Mouse (Mus musculus) lung, embryonic 15.5 days (tissue): ENCODE results near the gene Wfdc15b. TPM values are rescaled to one million over a fixed set of nuclear protein-coding genes. Genes with fewer than 3 reads are reported as not detected.

Experiments
- ATAC-seq: fragments of 200-750 bp; cut with Nextera tagmentation; 2 replicates; pipeline ENCODE4 v1.8.0; 2017; ENCODE audit warnings: moderate number of reproducible peaks, borderline replicate concordance; ENCODE audit not compliant: low FRiP score, low TSS enrichment; ENCODE audit errors: extremely low read depth
- H3K27ac ChIP-seq: fragments of 300-500 bp; sonication (generic); 2 replicates; pipeline ENCODE4 v1.5.1; 2015; ENCODE audit warnings: moderate library complexity, mild to moderate bottlenecking, inconsistent platforms
- H3K27me3 ChIP-seq: fragments of 300-500 bp; sonication (generic); 2 replicates; pipeline ENCODE4 v1.6.1; 2015; ENCODE audit warnings: inconsistent platforms
- H3K36me3 ChIP-seq: fragments of 300-500 bp; sonication (generic); 2 replicates; pipeline ENCODE4 v1.6.1; 2015; ENCODE audit warnings: inconsistent platforms
- H3K4me1 ChIP-seq: fragments of 300-500 bp; sonication (generic); 2 replicates; pipeline ENCODE4 v1.6.1; 2015; ENCODE audit warnings: inconsistent platforms
- H3K4me2 ChIP-seq: fragments of 300-500 bp; sonication (generic); 2 replicates; pipeline ENCODE4 v1.6.1; 2015; ENCODE audit warnings: inconsistent platforms, mild to moderate bottlenecking, moderate library complexity
- H3K4me3 ChIP-seq: fragments of 300-500 bp; sonication (generic); 2 replicates; pipeline ENCODE4 v1.5.1; 2015; ENCODE audit warnings: mild to moderate bottlenecking, inconsistent platforms
- H3K9ac ChIP-seq: fragments of 300-500 bp; sonication (generic); 2 replicates; pipeline ENCODE4 v1.6.1; 2015; ENCODE audit warnings: inconsistent platforms
- H3K9me3 ChIP-seq: fragments of 300-500 bp; sonication (generic); 2 replicates; pipeline ENCODE4 v1.6.1; 2016; ENCODE audit warnings: inconsistent platforms
- WGBS: fragments of 180-500 bp; shearing (Covaris S2); methylation state at CpG from one replicate; pipeline ENCODE4 v1.1.7; 2015; 5-methylcytosine and 5-hydroxymethylcytosine counted together
- polyA plus RNA-seq: library from polyadenylated mRNA; unstranded; fragments of >200 nt; fragmentation: Nextera tagmentation; extraction: Ambion mirVana; gene quantifications from 2 replicates; pipeline ENCODE4 v1.2.1, GENCODE M21; 2015

Wfdc15b gene
- polyA plus RNA-seq, 1 experiment from 2014 or later, result 0.45 TPM

DNA sequence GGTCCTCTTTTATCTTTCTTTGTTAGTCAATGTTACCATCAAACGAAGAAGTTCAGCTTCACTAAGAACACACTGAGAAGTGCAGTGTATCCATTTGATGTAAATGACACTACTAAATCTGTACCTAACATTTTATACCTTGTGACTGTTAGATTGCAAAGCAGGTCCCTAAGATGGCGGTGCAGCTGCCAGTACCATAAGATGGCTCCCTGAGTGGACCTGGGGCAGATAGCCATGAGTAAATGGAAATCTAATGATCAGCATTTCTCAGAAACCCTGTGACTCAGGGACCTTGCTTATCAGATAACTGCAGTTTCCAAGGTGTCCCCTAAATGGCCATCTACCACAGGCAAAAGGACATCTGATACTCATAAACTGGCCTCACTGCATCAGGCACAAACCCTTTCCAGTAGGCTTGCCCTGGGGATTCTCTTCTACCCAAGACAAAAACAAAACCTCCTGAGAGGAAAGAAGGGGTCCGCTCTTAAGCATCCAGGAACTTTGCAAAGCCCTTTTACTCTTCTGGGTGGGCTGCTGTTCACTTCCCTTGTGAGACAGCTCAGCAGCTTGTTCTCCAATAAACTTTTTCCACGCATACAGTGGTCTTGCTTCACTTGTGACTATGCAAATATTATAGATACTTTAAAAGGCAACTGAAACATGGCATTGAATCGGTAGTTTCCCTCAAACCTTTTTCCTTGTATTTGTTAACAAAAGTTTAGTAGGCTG lies 25.3 kb downstream of the Wfdc15b start:
- no peaks in the 10 kb centered on the region for H3K36me3 ChIP-seq
- no peak for ATAC-seq
- no peaks in the 10 kb centered on the region for H3K9me3 ChIP-seq
- no peak overlapping the region for H3K4me3 ChIP-seq
- no peak overlapping the region for H3K4me2 ChIP-seq
- H3K27me3 ChIP-seq, result no peaks in the 10 kb centered on the region
- H3K9ac ChIP-seq, result no peak overlapping the region
- H3K27ac ChIP-seq, result no peak overlapping the region
- H3K4me1 ChIP-seq, result no peaks in the 10 kb centered on the region
- WGBS, result 83% methylated on average over 5 of the region's 5 CpGs

DNA sequence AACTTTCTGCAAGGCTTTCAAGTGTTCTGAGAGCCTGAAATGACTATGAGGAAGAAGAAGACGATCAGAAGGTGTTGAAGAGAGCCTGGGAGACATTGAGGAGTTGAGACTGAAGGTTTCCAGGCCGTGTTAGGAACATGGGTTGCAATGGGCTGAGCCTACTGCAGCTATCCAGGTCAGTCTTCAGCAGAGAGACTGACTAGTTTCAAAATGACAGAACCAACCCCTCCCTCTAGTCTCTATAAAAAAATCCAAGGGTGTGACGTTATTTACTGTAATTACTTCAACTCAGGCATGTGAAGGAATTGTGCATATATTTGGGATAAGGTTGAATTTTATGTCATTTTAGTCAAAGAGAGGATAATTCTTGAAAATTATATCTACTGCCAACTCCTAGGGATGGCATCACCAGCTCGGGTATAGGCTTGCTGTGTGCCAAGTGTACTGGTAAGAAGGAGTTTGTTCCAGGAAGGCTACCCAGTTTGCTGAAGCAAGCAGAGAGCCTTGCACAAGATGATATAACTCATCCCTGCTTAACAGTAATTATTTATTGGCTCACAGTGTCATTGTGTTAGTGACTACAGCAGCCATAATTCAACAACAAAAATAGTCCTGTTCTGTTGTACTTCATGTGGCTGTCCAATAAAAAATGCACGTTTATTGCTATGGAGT lies 26.4 kb downstream of the Wfdc15b start:
- H3K27me3 ChIP-seq, result no peaks in the 10 kb centered on the region
- no peaks in the 10 kb centered on the region for H3K36me3 ChIP-seq
- no peaks in the 10 kb centered on the region for H3K9me3 ChIP-seq
- no peak overlapping the region for H3K9ac ChIP-seq
- no peak overlapping the region for H3K4me2 ChIP-seq
- no peak for ATAC-seq
- WGBS, result 66% methylated on average over 5 of the region's 5 CpGs
- no peak overlapping the region for H3K4me3 ChIP-seq
- H3K27ac ChIP-seq, result no peak overlapping the region
- H3K4me1 ChIP-seq, result no peaks in the 10 kb centered on the region

DNA sequence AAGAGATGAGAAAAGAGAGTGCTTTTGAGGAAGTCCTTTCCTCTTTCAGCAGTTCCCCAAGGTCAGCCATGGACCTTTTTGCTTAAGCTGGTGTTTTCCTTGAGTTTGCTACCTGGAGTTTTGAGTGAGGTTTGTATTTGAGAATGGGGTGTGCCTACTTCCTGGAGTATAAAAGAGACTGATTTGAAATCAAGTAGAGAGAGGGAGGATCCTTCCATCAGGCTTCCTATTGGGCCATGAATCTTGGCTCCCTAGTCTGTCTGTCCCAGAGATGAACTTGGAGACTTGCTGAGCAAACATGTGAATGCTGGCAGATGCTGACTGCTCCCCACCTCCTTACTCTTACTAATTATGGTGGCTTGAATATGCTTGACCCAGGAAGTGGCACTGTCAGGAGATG lies 29.2 kb downstream of the Wfdc15b start:
- ATAC-seq, result no peak
- H3K27me3 ChIP-seq, result no peaks in the 10 kb centered on the region
- no peak overlapping the region for H3K9ac ChIP-seq

DNA sequence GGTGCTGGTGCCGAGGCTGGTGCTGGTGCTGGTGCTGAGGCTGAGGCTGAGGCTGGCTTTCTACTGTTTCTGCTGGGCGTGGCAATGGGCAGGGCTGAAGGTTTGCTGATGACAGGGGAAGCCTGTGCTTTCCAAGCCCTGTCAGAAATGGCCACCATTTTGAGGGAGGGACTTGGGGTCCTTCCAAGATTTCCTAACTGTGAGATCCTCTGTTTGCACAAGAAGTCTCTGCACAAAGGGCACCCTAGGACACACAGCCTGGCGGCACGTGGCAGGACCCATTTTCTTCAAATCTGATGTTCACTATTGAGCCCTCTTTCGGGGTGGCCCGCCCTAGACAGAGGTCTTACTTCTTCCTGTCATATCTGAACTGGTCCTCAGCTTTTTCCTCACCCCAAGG lies 30.9 kb downstream of the Wfdc15b start, which contains the start of gene Wfdc12:
Gene Wfdc12 (minus strand): TSS at position 33 of the 400 bp plus-strand sequence.
- no peaks in the 10 kb centered on the region for H3K36me3 ChIP-seq
- WGBS, result 80% methylated on average over 6 of the region's 6 CpGs
- no peak for ATAC-seq

More for the DNA sequence above, 29.2 kb downstream of the Wfdc15b start:
- no peaks in the 10 kb centered on the region for H3K4me1 ChIP-seq
- no peak overlapping the region for H3K4me2 ChIP-seq
- no peak overlapping the region for H3K4me3 ChIP-seq
- no peaks in the 10 kb centered on the region for H3K9me3 ChIP-seq
- H3K36me3 ChIP-seq, result no peaks in the 10 kb centered on the region
- no peak overlapping the region for H3K27ac ChIP-seq

DNA sequence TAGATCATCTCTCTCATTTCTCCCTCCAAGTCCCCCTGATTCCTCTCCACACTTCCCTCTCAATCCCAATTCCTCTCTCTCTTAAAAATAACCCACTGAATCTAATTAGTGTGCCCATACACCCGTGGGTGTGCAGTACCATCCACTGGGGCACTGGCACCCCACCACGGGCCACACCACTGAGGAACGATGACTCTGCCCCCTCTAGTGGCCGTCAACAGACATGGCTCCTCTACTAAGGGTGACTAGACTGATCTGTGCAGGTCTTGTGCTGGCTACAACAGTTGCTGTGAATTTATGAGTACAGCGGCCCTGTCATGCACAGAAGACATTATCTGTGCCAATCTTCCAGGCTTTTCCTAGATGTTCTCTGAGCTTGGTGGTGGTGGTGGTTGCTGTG lies 32.7 kb downstream of the Wfdc15b start:
- Histone ChIP-seq H3K4me1 (no peaks in the 10 kb centered on the region; the same call in 1 of the 2 replicates), H3K36me3 (no peaks in the 10 kb centered on the region), H3K4me2 (no peak overlapping the region), H3K4me3 (no peak overlapping the region), H3K27me3 (no peaks in the 10 kb centered on the region), H3K27ac (no peak overlapping the region), H3K9me3 (no peaks in the 10 kb centered on the region), H3K9ac (no peak overlapping the region)
- 21% methylated on average over 5 of the region's 5 CpGs for WGBS
- ATAC-seq, result no peak

More for the DNA sequence above, 30.9 kb downstream of the Wfdc15b start, which contains the start of gene Wfdc12:
- Histone ChIP-seq H3K27ac (no peak within 1 kb of the TSS), H3K9me3 (no peaks in the 10 kb centered on the region), H3K4me1 (no peaks in the 10 kb centered on the region), H3K4me2 (no peak within 1 kb of the TSS), H3K27me3 (no peaks in the 10 kb centered on the region), H3K4me3 (no peak within 1 kb of the TSS), H3K9ac (no peak within 1 kb of the TSS)

DNA sequence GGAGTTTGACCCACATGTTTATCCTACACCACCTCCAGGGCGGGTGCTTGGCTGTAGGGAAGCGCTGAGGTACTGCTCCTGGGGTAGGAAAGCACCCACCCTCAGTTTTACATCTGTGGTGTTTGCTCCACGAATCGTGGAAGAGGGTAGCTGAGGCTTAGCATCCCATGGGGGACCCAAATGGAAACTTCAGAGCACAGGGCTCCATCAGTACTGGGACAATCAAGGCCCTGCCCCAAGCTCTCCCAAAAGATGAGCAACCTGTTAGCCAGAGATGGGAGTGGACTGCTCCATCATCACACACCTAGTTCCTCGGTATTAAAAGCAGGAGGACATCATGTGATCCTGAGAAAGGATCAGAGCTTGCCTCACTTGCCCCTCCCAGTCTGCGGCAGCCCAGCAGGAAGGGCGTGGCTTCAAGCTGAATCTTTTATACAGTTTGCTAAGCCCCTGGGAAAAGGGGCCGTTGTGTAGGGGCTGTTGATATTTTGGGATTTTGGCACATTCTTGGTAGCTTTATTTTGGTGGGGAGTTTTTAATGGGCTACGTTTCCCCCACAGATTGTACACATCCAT lies 37.2 kb downstream of the Wfdc15b start:
- Histone ChIP-seq H3K36me3 (no peaks in the 10 kb centered on the region), H3K27ac (no peak overlapping the region), H3K4me1 (no peaks in the 10 kb centered on the region; the same call in 1 of the 2 replicates), H3K4me3 (no peak overlapping the region), H3K4me2 (no peak overlapping the region), H3K27me3 (no peaks in the 10 kb centered on the region), H3K9ac (no peak overlapping the region), H3K9me3 (no peaks in the 10 kb centered on the region)
- WGBS, result 37% methylated on average over 9 of the region's 9 CpGs
- peak; percentile 12; the same call in 1 of the 2 replicates for ATAC-seq

DNA sequence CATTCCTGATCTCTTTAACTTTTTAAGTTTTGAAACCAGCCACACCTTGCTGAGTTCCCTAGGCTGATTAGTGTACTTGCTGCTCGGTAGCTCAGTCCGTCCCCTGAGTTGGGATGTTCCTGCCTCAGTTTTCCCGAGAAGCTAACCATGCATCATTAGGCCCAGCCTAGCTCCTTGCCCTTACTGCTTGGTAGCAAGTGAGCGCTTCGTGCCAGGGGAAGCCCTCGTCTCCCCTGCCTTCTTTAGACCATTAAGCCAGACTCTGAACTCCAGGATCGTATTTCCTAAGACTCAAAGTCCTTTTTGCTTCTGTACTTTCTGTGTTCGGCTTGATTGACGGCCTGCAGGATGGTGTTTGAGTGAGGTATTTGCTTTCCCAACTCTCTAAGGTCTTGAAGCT lies 38.1 kb downstream of the Wfdc15b start:
- WGBS, result 54% methylated on average over 9 of the region's 9 CpGs
- no peaks in the 10 kb centered on the region; the same call in 1 of the 2 replicates for H3K4me1 ChIP-seq
- no peak for ATAC-seq

DNA sequence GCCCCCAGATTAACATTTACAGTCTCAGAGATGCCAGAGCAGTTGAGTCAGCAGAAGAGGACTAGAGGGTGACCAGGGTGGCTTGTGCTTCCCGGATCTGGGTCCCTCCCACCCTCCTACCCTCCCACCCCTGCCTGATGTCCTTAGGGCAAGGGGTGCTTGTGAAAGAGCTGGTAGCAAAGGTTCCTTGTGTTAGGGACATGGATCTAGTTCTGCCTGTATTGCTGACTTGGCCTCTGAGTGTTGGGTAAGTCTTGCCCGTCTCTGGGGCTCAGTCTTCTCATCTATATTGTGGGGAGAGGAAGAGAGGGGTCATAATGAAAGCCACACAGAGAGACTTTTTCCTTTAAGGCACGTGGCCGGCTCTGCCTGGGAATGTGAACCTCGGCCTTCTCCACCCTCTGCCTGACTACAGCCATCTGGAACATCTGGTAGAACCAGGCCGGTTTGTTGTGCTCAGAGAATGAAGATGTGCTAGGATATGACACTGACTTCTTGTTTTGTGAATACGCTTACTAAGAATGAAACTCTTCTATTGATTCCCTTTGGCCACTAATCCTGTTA lies 38.7 kb downstream of the Wfdc15b start, which contains the start of gene Wfdc5:
Gene Wfdc5 (minus strand): TSS at position 51 of the 564 bp plus-strand sequence.
- no peaks in the 10 kb centered on the region for H3K9me3 ChIP-seq
- 67% methylated on average over 7 of the region's 7 CpGs for WGBS
- H3K27ac ChIP-seq, result no peak within 1 kb of the TSS; the same call in 1 of the 2 replicates
- no peak within 1 kb of the TSS for H3K4me2 ChIP-seq
- no peak within 1 kb of the TSS for H3K4me3 ChIP-seq
- no peaks in the 10 kb centered on the region; the same call in 1 of the 2 replicates for H3K4me1 ChIP-seq
- no peak for ATAC-seq
- peaks cover 4% of the 10 kb centered on the region; the same call in 1 of the 2 replicates for H3K27me3 ChIP-seq
- H3K9ac ChIP-seq, result no peak within 1 kb of the TSS
- no peaks in the 10 kb centered on the region for H3K36me3 ChIP-seq

More for the DNA sequence above, 38.1 kb downstream of the Wfdc15b start:
- H3K4me2 ChIP-seq, result no peak overlapping the region
- H3K27ac ChIP-seq, result no peak overlapping the region; the same call in 1 of the 2 replicates
- no peak overlapping the region for H3K4me3 ChIP-seq
- no peaks in the 10 kb centered on the region for H3K36me3 ChIP-seq
- H3K9me3 ChIP-seq, result no peaks in the 10 kb centered on the region
- no peak overlapping the region for H3K9ac ChIP-seq
- H3K27me3 ChIP-seq, result no peaks in the 10 kb centered on the region

DNA sequence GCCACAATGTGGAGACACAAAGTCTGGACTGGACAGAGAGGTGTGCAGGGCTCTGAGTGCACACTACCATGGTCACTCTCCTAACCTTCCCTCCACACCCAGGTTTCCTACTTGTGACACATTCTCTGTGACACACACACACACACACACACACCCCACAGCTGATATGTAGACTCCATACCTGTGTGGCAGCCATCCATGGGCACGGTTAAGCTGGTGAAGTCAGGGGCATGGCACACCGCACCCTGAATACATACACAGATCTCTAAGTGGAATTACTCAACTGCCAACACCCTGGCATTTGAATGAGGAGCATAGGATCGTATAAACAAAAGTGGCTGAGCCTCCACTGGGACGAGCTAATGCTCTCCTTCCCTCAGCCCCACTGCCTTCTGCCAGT lies 40.7 kb downstream of the Wfdc15b start:
- WGBS, result 65% methylated on average over 4 of the region's 4 CpGs
- 0 out of 2 replicates have a peak, but pooled peaks have one; percentile 10 for ATAC-seq
- Histone ChIP-seq H3K9ac (no peak overlapping the region), H3K4me3 (no peak overlapping the region), H3K9me3 (no peaks in the 10 kb centered on the region), H3K27ac (no peak overlapping the region), H3K36me3 (no peaks in the 10 kb centered on the region), H3K4me2 (no peak overlapping the region), H3K4me1 (no peaks in the 10 kb centered on the region; the same call in 1 of the 2 replicates), H3K27me3 (peaks cover 5% of the 10 kb centered on the region; the same call in 1 of the 2 replicates)

DNA sequence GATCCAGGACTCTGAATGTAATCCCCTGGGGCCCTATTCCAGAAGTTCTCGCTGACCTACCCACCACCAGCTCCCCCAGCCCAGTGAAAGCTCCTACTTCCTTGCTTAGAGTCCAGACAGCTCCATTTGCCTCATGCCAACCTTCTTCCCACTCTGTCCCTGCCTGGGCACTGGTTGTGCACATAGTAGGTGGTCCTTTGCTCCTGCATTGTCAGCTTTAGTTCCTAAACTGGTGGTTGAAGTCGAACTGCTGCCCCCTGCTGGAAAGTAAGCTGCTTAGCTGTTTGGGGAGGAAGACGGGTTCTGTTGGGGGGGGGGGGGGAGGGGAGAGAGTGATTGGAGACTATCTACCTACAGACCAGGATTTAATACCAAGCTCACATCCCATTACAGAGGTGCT lies 41.3 kb downstream of the Wfdc15b start:
- no peaks in the 10 kb centered on the region for H3K36me3 ChIP-seq
- 47% methylated on average over 3 of the region's 3 CpGs for WGBS
- no peak overlapping the region for H3K4me2 ChIP-seq
- H3K4me1 ChIP-seq, result no peaks in the 10 kb centered on the region; the same call in 1 of the 2 replicates
- no peaks in the 10 kb centered on the region for H3K9me3 ChIP-seq
- ATAC-seq, result no peak
- H3K9ac ChIP-seq, result no peak overlapping the region
- peaks cover 5% of the 10 kb centered on the region; the same call in 1 of the 2 replicates for H3K27me3 ChIP-seq
- H3K27ac ChIP-seq, result no peak overlapping the region
- no peak overlapping the region for H3K4me3 ChIP-seq

DNA sequence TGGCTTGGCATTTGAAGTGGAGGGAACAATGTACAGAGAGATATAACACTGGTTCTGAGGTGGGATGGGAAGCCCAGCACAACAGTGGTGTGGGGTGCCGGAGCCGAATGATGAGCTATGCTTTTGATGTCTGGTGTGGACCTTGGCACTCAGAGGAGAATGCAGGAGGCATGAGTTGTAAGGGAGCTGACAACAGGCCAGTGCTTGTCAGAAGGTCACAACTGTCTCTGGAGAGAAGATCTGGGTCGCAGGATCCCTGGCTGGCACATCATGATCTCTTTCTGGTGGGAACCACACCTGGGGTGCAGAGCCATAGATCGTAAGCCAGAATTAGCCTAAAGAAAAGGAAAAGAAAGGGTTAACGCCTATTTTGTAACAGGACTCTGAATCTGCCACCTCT lies 43.6 kb downstream of the Wfdc15b start:
- Histone ChIP-seq H3K9me3 (no peaks in the 10 kb centered on the region), H3K27me3 (peaks cover 16% of the 10 kb centered on the region), H3K9ac (no peak overlapping the region), H3K36me3 (no peaks in the 10 kb centered on the region), H3K4me2 (no peak overlapping the region), H3K27ac (no peak overlapping the region), H3K4me1 (no peaks in the 10 kb centered on the region), H3K4me3 (no peak overlapping the region)
- no peak for ATAC-seq
- WGBS, result 78% methylated on average over 5 of the region's 5 CpGs
